Mouse (Mus musculus) cerebellum, adult 2 months (tissue): ENCODE measurements around the gene Cib2. TPM values are rescaled to one million over a fixed set of nuclear protein-coding genes. Genes with fewer than 3 reads are reported as not detected.
"Not testable (repeated sequence)": the region's sequence is repeated elsewhere in the genome, so short reads cannot be mapped to it uniquely, and the experiment has no call there.

ENCODE experiments used
- DNase-seq, 2 experiments: peaks; one replicate each; pipeline ENCODE4 v3.0.0; 2021
- H3K27ac ChIP-seq: fragments of 200-500 bp; 2 replicates; pipeline ENCODE4 v1.5.1; 2012; ENCODE audit warnings: low read length, control low read depth, inconsistent platforms; ENCODE audit not compliant: insufficient read depth
- H3K27me3 ChIP-seq: fragments of 200-500 bp; 2 replicates; pipeline ENCODE4 v1.6.1; 2012; ENCODE audit warnings: inconsistent platforms, mild to moderate bottlenecking, low read length, moderate library complexity; ENCODE audit not compliant: control insufficient read depth, insufficient read depth
- H3K4me1 ChIP-seq: fragments of 200-500 bp; 2 replicates; pipeline ENCODE4 v1.6.1; 2011; ENCODE audit warnings: low read length; ENCODE audit not compliant: control insufficient read depth, insufficient read depth
- H3K4me3 ChIP-seq: fragments of 200-500 bp; replicated peaks from 2 replicates; pipeline ENCODE3; 2011; ENCODE audit warnings: mild to moderate bottlenecking, low read depth, low read length, control low read depth; ENCODE audit not compliant: insufficient read depth
- CTCF ChIP-seq: fragments of 200-500 bp; IDR thresholded peaks from 2 replicates; pipeline ENCODE4 v1.5.1; 2011; ENCODE audit warnings: low read depth, mild to moderate bottlenecking, control low read depth, low read length, moderate library complexity, borderline replicate concordance; ENCODE audit not compliant: insufficient read depth
- POLR2A ChIP-seq: fragments of 200-500 bp; IDR thresholded peaks from 2 replicates; pipeline ENCODE4 v1.6.1; 2011; ENCODE audit warnings: low read length, control low read depth, borderline replicate concordance; ENCODE audit not compliant: insufficient read depth
- WGBS: fragments of 180-500 bp; shearing (Covaris S2); methylation state at CpG from one replicate; pipeline ENCODE4 v1.1.7; 2018; 5-methylcytosine and 5-hydroxymethylcytosine counted together
- polyA plus RNA-seq: library from polyadenylated mRNA; depleted of rRNA; stranded (reverse); fragments of >200 nt; gene quantifications from 2 replicates; pipeline ENCODE4 v1.2.3, GENCODE M21; 2012; rRNA removed

Gene Cib2
- 31.7 and 40.2 TPM in 2 replicates for polyA plus RNA-seq

DNA sequence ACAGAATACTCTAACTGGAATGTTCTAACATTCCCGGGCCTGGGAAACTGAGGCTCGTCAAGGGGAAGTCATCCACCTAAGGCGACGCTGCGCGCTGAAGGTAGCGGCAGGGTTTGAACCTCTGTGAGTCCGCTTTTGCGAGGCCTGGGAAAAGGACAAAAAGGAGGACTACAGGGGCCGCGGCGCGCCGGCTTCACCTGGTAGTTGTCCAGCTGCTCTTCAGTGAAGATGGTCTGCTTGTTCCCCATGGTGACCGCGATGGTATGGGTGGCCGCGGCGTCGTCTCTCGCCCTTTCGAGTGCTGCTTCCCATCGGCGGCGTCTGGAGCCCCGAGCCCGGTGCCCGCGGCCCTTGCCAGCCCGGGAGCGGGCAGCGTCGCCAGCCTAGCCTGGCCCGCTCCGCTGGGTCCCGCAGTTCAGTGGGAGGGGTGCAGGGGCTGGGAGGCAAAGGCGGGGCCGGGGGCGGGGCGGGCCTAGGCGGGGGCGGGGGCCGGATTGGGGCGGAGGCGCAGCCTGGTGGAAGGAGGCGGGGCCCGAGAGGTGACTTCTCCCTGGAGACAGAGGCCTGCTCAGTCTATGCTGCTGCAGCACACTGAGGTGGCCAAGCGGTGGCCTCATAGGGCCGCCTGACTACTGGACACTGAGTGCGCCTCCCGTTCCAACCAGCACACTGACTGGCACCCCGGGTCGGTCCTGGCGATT, at the start of gene Cib2:
Gene Cib2 (minus strand): TSS at position 448 of the 701 bp plus-strand sequence.
- peak; percentile 83 to 87 for DNase-seq
- Histone ChIP-seq H3K4me1 (no peaks in the 10 kb centered on the region), H3K27me3 (no peaks in the 10 kb centered on the region), H3K27ac (no peak within 1 kb of the TSS), H3K4me3 (peak within 1 kb of the TSS; percentile 52)
- TF ChIP-seq CTCF, result no peak; the same call in 1 of the 2 replicates
- TF ChIP-seq POLR2A, result peak; percentile 41; the same call in 1 of the 2 replicates
- 2% methylated on average over 52 of the region's 54 CpGs for WGBS

DNA sequence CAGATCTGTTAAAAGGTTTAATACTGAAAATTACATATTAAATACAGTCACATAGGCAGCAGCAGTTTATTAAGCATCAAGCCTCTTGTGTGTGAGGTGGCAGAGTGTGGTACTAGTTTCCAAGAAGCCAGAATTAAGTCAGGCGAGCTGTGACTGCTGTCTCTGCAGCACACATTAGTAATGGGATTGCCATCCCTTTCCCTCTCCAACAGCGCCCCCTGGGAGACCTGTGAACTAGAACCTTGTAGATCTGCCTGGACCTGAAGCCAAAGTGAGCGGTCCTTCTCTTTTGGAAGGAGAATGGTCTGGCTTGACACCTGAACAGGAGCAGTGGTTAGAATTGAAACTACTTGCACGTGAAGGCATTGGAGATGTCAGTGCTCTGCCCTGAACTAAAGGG, 44.9 kb upstream of the Cib2 start:
- no peaks in the 10 kb centered on the region for H3K27me3 ChIP-seq
- H3K4me3 ChIP-seq, result no peak overlapping the region
- H3K4me1 ChIP-seq, result no peaks in the 10 kb centered on the region
- TF ChIP-seq CTCF (peak; percentile 63; the same call in 1 of the 2 replicates), POLR2A (no peak)
- no peak overlapping the region for H3K27ac ChIP-seq
- 41% methylated on average over 4 of the region's 4 CpGs for WGBS
- peak; percentile 41 to 60 for DNase-seq

DNA sequence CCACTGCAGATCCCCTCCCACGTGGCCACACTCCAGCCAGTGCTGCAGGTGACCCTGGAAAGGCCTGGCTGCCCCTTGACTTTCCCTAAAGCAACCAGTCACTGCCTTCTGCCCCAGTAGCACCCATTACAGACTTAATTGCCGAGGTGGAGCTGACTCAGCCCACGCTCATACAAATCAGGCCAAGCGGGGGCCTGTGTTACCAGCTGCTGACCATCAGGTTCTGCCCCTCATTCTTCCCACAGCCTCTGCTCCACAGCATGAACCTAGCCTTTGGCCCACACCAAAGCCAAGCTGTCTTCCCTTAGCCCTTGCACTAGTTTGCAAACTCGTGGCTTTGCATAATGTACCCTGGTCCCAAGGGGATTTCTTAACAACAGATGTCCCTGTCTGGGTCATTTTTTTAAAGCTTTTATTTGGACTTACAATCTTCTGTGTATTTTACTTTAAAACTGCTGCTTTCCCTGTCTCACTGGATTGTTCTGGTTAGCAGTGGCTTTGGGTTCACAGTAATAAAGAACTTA, 44.2 kb upstream of the Cib2 start:
- WGBS, result 38% methylated on average over 5 of the region's 5 CpGs
- no peaks in the 10 kb centered on the region for H3K27me3 ChIP-seq
- H3K4me3 ChIP-seq, result no peak overlapping the region
- DNase-seq, result no peak
- H3K27ac ChIP-seq, result no peak overlapping the region
- H3K4me1 ChIP-seq, result no peaks in the 10 kb centered on the region
- TF ChIP-seq CTCF, result no peak
- TF ChIP-seq POLR2A, result no peak

DNA sequence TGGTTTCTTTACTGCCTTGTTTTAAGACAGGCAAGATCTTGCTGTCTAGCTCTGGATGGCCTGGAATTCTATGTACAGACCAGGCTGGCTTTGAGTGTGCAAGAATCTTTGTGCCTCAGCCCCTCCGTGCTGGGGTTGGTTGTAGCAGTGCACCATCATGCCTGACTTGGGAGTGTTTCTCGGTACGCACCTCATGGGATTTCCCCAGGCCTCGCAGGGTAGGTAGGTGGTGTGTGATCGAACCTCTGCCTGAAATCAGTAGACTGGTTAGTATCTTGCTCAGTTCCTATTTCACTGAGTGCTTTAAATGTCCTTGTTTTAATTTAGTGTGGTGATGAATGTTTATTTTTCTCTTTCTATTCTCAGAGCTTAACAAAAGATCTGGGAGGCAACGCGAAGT, 42.9 kb upstream of the Cib2 start:
- H3K4me3 ChIP-seq, result no peak overlapping the region
- WGBS, result 84% methylated on average over 7 of the region's 7 CpGs
- no peaks in the 10 kb centered on the region for H3K4me1 ChIP-seq
- no peak for DNase-seq
- no peak overlapping the region for H3K27ac ChIP-seq
- H3K27me3 ChIP-seq, result no peaks in the 10 kb centered on the region
- no peak for TF ChIP-seq CTCF
- no peak for TF ChIP-seq POLR2A

DNA sequence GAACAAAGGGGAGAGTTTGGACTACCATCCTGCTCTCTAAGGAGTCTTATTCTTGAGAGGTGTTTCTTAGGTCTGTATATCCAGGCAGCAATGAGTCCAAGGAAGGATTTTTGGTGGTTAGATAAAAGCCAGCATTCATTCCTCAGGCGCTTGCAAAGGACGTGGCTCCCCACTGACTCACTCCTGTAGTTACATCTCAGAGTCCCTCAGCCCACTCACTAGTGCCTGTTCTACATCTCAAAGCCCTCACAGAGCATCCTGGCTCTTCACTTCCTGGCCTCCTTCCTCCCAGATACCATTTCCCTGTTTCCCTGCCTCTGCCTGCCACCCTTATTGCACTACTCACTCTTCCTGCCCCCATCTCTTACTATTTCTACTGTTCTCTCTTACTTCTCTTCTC, 42.4 kb upstream of the Cib2 start:
- no peak overlapping the region for H3K4me3 ChIP-seq
- WGBS, result 81% methylated on average over 2 of the region's 2 CpGs
- TF ChIP-seq CTCF (no peak), POLR2A (no peak)
- no peaks in the 10 kb centered on the region for H3K4me1 ChIP-seq
- DNase-seq, result no peak
- H3K27me3 ChIP-seq, result no peaks in the 10 kb centered on the region
- H3K27ac ChIP-seq, result no peak overlapping the region

DNA sequence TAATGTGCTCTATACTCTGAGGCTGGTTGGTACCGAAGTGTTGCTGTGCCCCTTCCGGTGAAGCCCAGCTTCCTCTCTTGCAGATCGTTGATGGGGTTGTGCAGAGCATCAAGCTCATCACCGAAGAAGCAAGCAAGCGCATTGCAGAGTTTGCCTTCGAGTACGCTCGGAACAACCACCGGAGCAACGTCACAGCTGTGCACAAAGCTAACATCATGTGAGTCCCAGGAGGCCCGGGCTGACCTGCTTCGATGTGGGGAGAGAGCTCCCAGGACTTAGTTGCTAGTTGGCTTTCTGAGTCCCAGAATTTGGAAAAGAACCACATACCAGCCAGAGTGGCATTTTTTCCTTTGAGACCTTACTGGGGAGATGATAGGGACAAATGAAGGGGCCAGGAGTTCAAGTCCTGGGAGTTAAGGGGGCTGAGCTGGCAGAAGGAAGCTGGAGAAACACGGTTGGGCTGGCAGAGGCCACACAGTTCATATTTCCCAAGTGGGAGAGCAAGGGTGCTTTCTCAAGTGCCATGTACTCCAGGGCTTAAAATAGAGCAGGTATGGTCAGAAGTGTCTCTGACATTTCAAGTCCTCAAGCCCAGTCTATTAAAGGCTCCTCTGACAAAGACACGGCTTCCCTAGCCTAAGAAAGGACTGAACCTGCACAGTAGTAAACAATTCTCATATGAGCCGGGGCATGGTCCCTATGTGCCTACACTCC, 36.9 kb upstream of the Cib2 start:
- H3K27me3 ChIP-seq, result no peaks in the 10 kb centered on the region
- H3K4me1 ChIP-seq, result no peaks in the 10 kb centered on the region
- H3K4me3 ChIP-seq, result no peak overlapping the region
- TF ChIP-seq CTCF, result no peak
- DNase-seq, result no peak
- no peak overlapping the region for H3K27ac ChIP-seq
- 93% methylated on average over 15 of the region's 15 CpGs for WGBS

DNA sequence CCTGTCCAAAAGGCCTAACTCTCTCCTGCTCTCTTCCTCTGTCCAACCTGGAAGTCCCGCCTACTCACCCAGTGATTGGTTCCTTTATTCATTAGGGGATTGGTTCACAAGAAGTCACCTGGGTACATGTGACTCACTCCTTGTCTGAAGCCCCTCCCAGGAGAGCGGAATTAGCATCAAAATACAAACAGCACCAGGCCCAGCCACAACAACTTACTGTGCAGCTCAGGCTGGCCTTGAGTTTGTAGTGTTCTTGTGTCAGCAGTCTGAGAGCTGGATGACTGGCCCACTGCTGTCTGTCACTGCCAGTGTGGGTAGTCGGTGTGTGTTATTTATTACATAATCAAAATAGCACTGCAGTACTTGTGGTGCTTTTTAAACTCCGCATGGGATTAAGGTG, 33.6 kb upstream of the Cib2 start:
- not testable (repeated sequence) for H3K27me3 ChIP-seq, H3K4me3 ChIP-seq, DNase-seq, H3K4me1 ChIP-seq, H3K27ac ChIP-seq
- 81% methylated on average over 4 of the region's 4 CpGs for WGBS

DNA sequence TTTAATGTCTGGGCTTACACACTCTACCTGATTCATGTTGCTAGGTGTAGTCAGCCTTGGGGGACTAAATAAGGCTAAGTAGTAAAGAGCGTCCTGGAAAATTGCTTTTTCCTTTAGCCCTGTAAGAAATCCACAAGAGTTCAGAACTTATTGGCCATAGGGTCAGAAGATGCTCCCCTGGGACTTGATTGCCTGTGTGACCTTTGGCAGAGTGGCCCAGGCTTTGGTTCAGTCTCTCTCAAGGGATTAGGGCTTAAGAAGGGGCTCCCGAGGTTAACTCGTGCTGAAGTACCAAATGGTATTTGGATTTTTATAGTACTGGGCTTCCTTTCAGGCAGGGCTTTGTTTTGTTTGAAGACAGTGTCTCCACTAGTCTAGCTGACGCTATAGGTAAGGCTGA, 27.8 kb upstream of the Cib2 start:
- 60% methylated on average over 4 of the region's 4 CpGs for WGBS

More for the DNA sequence above, 27.8 kb upstream of the Cib2 start:
- H3K4me1 ChIP-seq, result peaks cover 12% of the 10 kb centered on the region
- H3K27ac ChIP-seq, result no peak overlapping the region
- DNase-seq, result no peak
- TF ChIP-seq POLR2A, result no peak
- no peak for TF ChIP-seq CTCF
- no peak overlapping the region for H3K4me3 ChIP-seq
- H3K27me3 ChIP-seq, result no peaks in the 10 kb centered on the region
